Mouse (Mus musculus): ENCODE results near the gene Fam187b. TPM values are rescaled to one million over a fixed set of nuclear protein-coding genes. Genes with fewer than 3 reads are reported as not detected.
"Not testable (repeated sequence)": the region's sequence is repeated elsewhere in the genome, so short reads cannot be mapped to it uniquely, and the experiment has no call there.

Gene Fam187b
- total RNA-seq (2021): 1.00 TPM in 1 of 2 replicates, not detected in the other
- long read RNA-seq, partial matches to known transcripts: 0 of 2 reads
- long read RNA-seq, other reads (novel, unspliced or antisense): 0 of 2 reads

- peak; percentile 90 for DNase-seq
These were observed at the start of gene Fam187b for GRCm38 (mm10) chr7:30973501-30974289. TSS of gene Fam187b (plus strand) at chr7:30973790.

GRCm38 (mm10) chr7:30924071-30924470 is 49.5 kb upstream of the Fam187b start:
- DNase-seq: no peak

- DNase-seq: not testable (repeated sequence)
These were observed 49.0 kb upstream of the Fam187b start, which contains the start of gene Hamp2 for GRCm38 (mm10) chr7:30924581-30924980. TSS of gene Hamp2 (minus strand) at chr7:30924681.

- DNase-seq: not testable (repeated sequence)
These were observed 38.0 kb upstream of the Fam187b start for GRCm38 (mm10) chr7:30935422-30936099.

GRCm38 (mm10) chr7:30940070-30940469 is 33.5 kb upstream of the Fam187b start:
- not testable (repeated sequence) for DNase-seq

GRCm38 (mm10) chr7:30942365-30942764 is 31.2 kb upstream of the Fam187b start:
- not testable (repeated sequence) for DNase-seq

GRCm38 (mm10) chr7:30943909-30944635 is 29.5 kb upstream of the Fam187b start, which contains the start of gene Hamp:
TSS of gene Hamp (minus strand) at chr7:30944032.
- no peak for DNase-seq

- not testable (repeated sequence) for DNase-seq
These were observed 28.9 kb upstream of the Fam187b start for GRCm38 (mm10) chr7:30944706-30945105.

GRCm38 (mm10) chr7:30945466-30945865 is 28.1 kb upstream of the Fam187b start:
- not testable (repeated sequence) for DNase-seq

- DNase-seq: no peak
These were observed 27.7 kb upstream of the Fam187b start for GRCm38 (mm10) chr7:30945876-30946275.

- DNase-seq: not testable (repeated sequence)
These were observed 23.7 kb upstream of the Fam187b start for GRCm38 (mm10) chr7:30949902-30950301.

GRCm38 (mm10) chr7:30952441-30953265 is 20.9 kb upstream of the Fam187b start:
- DNase-seq: no peak

GRCm38 (mm10) chr7:30953459-30953858 is 20.1 kb upstream of the Fam187b start:
- DNase-seq: no peak

GRCm38 (mm10) chr7:30954036-30954435 is 19.6 kb upstream of the Fam187b start:
- DNase-seq: peak; percentile 82

- no peak for DNase-seq
These were observed 18.5 kb upstream of the Fam187b start for GRCm38 (mm10) chr7:30954971-30955520.

GRCm38 (mm10) chr7:30955584-30956356 is 17.8 kb upstream of the Fam187b start:
- DNase-seq: peak; percentile 90

GRCm38 (mm10) chr7:30956357-30956751 is 17.2 kb upstream of the Fam187b start:
- peak; percentile 42 for DNase-seq

- peak; percentile 82 for DNase-seq
These were observed 16.7 kb upstream of the Fam187b start, which contains the start of gene Usf2 for GRCm38 (mm10) chr7:30956756-30957366. TSS of gene Usf2 (minus strand) at chr7:30956803.

- DNase-seq: peak; percentile 93
These were observed 16.2 kb upstream of the Fam187b start for GRCm38 (mm10) chr7:30957367-30957783.
